Mouse (Mus musculus) small intestine, adult 2 months (tissue): ENCODE data around the gene Tdg.

Experiments used
- CTCF ChIP-seq: fragments of 200-500 bp; IDR thresholded peaks from 2 replicates; pipeline ENCODE4 v1.5.1; 2012; ENCODE audit warnings: low read depth, mild to moderate bottlenecking, control low read depth, inconsistent platforms, low read length, moderate library complexity, mixed read lengths; ENCODE audit not compliant: insufficient replicate concordance, insufficient read length; ENCODE audit errors: extremely low read depth
- POLR2A ChIP-seq: fragments of 200-500 bp; IDR thresholded peaks from 2 replicates; pipeline ENCODE4 v1.6.1; 2012; ENCODE audit warnings: low read depth, mild to moderate bottlenecking, control low read depth, inconsistent platforms, low read length, moderate library complexity

DNA sequence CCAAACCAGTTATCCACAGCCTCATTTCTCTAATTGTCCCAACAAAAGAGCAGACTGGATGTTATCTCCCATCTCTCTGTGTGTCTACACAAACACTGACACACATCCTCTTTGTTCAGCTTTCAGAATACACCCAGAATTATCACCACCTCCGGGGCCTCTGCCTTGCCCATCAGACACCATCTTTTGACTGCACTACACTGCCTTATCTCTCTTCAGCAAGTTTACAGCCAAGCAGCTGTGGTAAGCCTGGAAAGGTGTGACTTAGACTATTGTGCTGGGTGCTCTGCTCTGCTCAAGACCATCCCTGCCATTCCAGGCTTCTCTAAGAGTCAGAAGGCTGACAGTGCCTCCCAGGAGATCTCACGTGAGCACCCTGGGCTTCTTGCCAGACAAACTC lies 55.8 kb downstream of the Tdg start:
- TF ChIP-seq CTCF: no peak
- TF ChIP-seq POLR2A: no peak
